Mouse (Mus musculus) MEL (cell line): ENCODE results near the gene Klhl36.

Source experiments
- CHD2 ChIP-seq: IDR thresholded peaks from 2 replicates; pipeline ENCODE4 v1.6.1; 2011; ENCODE audit warnings: low read length, improper control_type of control experiment
- CTCF ChIP-seq, 3 experiments: IDR thresholded peaks in 2 of 3; conservative IDR thresholded peaks in 1 of 3; 2 replicates each; pipeline ENCODE4 v1.5.1; 2011 to 2012; ENCODE audit warnings: low read length in 3 of 3, low read depth in 2 of 3, mild to moderate bottlenecking in 2 of 3, improper control_type of control experiment in 1 of 3, inconsistent platforms in 1 of 3, mixed read lengths in 1 of 3, moderate library complexity in 1 of 3; ENCODE audit not compliant: control insufficient read depth in 1 of 3, insufficient read depth in 1 of 3, poor library complexity in 1 of 3, severe bottlenecking in 1 of 3
- E2F4 ChIP-seq: IDR thresholded peaks from 2 replicates; pipeline ENCODE4 v1.6.1; 2011; ENCODE audit warnings: low read depth, low read length, improper control_type of control experiment, borderline replicate concordance
- HCFC1 ChIP-seq: IDR thresholded peaks from 2 replicates; pipeline ENCODE4 v1.6.1; 2012; ENCODE audit warnings: low read depth, mild to moderate bottlenecking, inconsistent platforms, low read length, improper control_type of control experiment, moderate library complexity
- POLR2A ChIP-seq, 2 experiments: IDR thresholded peaks; 2 replicates each; pipeline ENCODE4 v1.6.1; 2011 to 2012; ENCODE audit warnings: low read length in 2 of 2, mild to moderate bottlenecking in 2 of 2, control low read depth in 1 of 2, improper control_type of control experiment in 1 of 2, low read depth in 1 of 2, moderate library complexity in 1 of 2; ENCODE audit not compliant: control insufficient read depth in 1 of 2, insufficient read depth in 1 of 2, poor library complexity in 1 of 2
- ZC3H11A ChIP-seq: IDR thresholded peaks from 2 replicates; pipeline ENCODE4 v1.6.1; 2012; ENCODE audit warnings: low read depth, mild to moderate bottlenecking, inconsistent platforms, low read length, improper control_type of control experiment

- TF ChIP-seq CTCF (IDR thresholded peaks at IDR 0.05 in 2 of 3, conservative IDR thresholded peaks at IDR 0.05 in 1 of 3; ENCODE audit: control insufficient read depth in 1 of 3, insufficient read depth in 1 of 3, low read depth in 2 of 3, low read length in 3 of 3, poor library complexity in 1 of 3, severe bottlenecking in 1 of 3) (no peak), ZC3H11A (no peak), HCFC1 (no peak), E2F4 (no peak), POLR2A (IDR thresholded peaks at IDR 0.05; ENCODE audit: control insufficient read depth in 1 of 2, insufficient read depth in 1 of 2, low read depth in 1 of 2, low read length in 2 of 2, poor library complexity in 1 of 2) (no peak), CHD2 (no peak)
These were observed 14.7 kb upstream of the Klhl36 start for GRCm38 (mm10) chr8:119847232-119847922.
